Mouse (Mus musculus) neural tube, embryonic 15.5 days (tissue): ENCODE measurements at regions not wholly inside any gene's neighbourhood (a gene's known extent, or its start where the extent isn't known, plus 50 kb on each side); places are given as distances from the start of the nearest gene placed in this dataset. TPM values are rescaled to one million over a fixed set of nuclear protein-coding genes. Genes with fewer than 3 reads are reported as not detected.

ENCODE experiments used
- microRNA-seq: library from miRNA; unstranded; fragments of <30 nt; microRNA quantifications from one replicate; pipeline ENCODE4, GENCODE M21; 2017

Small RNAs in the stretch of these regions (microRNA-seq; reads per million reads assigned to microRNA genes)
- gene Gm23400 (not detected), gene Gm27359 (not detected)
